Mouse (Mus musculus) lung, adult 2 months (tissue): ENCODE results near the gene Comp. TPM values are rescaled to one million over a fixed set of nuclear protein-coding genes. Genes with fewer than 3 reads are reported as not detected.

Experiments
- DNase-seq: peaks from one replicate; pipeline ENCODE4 v3.0.0; 2022
- H3K4me1 ChIP-seq: fragments of 200-500 bp; 2 replicates; pipeline ENCODE4 v1.6.1; 2011; ENCODE audit warnings: low read length; ENCODE audit not compliant: control insufficient read depth, insufficient read depth
- H3K4me3 ChIP-seq: fragments of 200-500 bp; replicated peaks from 2 replicates; pipeline ENCODE3; 2011; ENCODE audit warnings: low read depth, mild to moderate bottlenecking, control low read depth, low read length; ENCODE audit errors: extremely low read depth
- CTCF ChIP-seq: fragments of 200-500 bp; IDR thresholded peaks from 2 replicates; pipeline ENCODE4 v1.5.1; 2011; ENCODE audit warnings: mild to moderate bottlenecking, low read length, control low read depth; ENCODE audit not compliant: insufficient read depth
- POLR2A ChIP-seq: fragments of 200-500 bp; IDR thresholded peaks from 2 replicates; pipeline ENCODE4 v1.6.1; 2011; ENCODE audit warnings: low read depth, mild to moderate bottlenecking, control low read depth, low read length, borderline replicate concordance; ENCODE audit errors: extremely low read depth
- WGBS: fragments of 180-500 bp; shearing (Covaris S2); methylation state at CpG from one replicate; pipeline ENCODE4 v1.1.7; 2018; 5-methylcytosine and 5-hydroxymethylcytosine counted together
- polyA plus RNA-seq: library from polyadenylated mRNA; depleted of rRNA; stranded (reverse); fragments of >200 nt; gene quantifications from 2 replicates; pipeline ENCODE4 v1.2.3, GENCODE M21; 2012

Gene Comp
- polyA plus RNA-seq, 1 experiment: 1.3 TPM

DNA sequence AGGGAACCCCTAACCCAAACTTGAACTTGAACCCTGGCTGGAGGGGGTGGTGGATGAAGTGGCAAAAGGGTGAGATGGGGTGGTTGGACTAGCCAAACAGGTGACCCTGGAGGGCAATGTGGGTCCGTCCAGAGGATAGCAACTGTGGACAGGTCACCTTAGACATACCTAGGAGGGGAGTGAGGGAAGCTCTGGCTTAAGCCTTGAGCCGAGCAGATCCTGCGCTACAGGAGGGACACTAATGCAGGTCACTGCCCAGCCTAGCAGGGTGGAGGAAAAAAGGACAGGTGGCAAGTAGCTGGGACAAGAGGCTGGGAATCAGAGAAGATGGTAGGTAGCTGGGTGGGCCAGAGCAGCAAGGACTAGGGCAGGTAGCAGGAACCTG lies 21.4 kb upstream of the Comp start:
- Histone ChIP-seq H3K4me3 (peak overlapping the region; percentile 88), H3K4me1 (peaks cover 27% of the 10 kb centered on the region)
- 13% methylated on average over 3 of the region's 3 CpGs for WGBS
- TF ChIP-seq CTCF: no peak
- no peak for TF ChIP-seq POLR2A
- no peak for DNase-seq

DNA sequence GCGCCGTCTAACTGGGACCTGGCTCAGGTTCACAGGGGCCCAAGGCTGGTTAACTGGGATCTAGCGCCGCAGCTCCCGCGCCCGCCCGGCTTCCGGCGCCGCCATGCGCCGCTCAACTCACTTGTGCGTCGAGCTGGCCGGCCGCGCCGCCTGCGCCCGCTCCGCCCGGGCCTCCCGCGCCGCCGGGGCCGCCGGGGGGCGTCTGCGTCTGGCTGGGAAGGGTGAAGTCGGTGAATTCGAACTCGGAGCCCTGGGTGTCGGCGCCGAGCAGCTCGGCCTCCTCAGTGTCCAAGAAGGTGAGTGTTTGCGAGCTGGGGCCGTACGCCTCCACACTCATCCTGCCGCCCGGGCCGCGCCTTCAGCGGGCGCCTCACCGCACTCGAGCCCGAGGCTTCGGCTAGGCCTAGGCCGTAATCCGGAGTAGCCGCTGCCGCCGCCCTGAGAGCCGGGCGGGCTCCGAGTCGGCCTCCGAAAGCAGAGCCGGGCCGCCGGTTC lies 20.7 kb upstream of the Comp start:
- WGBS: under 1% methylated on average over 63 of the region's 64 CpGs
- peaks cover 24% of the 10 kb centered on the region for H3K4me1 ChIP-seq
- H3K4me3 ChIP-seq: peak overlapping the region; percentile 88
- no peak for DNase-seq
- TF ChIP-seq CTCF: no peak

DNA sequence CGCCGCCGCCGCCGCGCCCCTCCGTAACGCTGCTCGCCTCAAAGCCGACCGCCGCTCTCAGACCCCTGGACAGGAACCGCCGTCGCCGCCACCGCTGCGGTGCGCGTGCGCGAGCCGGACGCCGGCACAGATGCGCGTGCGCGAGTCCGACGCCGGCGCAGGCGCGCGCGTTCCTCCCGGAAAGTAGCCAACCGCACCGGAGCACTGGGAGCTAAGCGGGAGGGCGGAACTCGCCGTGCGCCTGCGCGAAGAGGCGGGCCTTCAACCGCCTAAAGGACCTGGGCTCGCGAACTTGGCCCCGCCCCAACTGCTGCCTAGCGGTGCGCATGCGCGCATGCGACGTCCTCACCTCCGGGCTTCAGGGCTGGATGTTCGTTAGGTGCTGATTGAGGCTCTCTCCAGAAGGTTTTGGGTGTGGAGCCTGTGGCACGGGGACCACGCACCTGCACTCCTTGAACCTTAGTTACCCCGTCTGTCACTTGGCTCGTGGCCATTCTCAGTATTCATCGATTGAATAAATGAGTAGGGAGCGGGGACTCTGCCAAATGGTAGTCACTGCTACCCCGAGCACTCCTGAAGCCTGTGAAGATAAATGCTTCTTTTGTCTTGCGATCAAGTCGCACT lies 20.1 kb upstream of the Comp start, which contains the start of gene Upf1:
Upf1 (minus strand) TSS at position 85 of the 624 bp plus-strand sequence.
- H3K4me3 ChIP-seq: peak within 1 kb of the TSS; percentile 88
- WGBS: under 1% methylated on average over 69 of the region's 69 CpGs
- peaks cover 22% of the 10 kb centered on the region for H3K4me1 ChIP-seq
- TF ChIP-seq CTCF: no peak
- peak; percentile 85; the same call in 1 of the 2 replicates for TF ChIP-seq POLR2A
- peak; percentile 99 for DNase-seq

DNA sequence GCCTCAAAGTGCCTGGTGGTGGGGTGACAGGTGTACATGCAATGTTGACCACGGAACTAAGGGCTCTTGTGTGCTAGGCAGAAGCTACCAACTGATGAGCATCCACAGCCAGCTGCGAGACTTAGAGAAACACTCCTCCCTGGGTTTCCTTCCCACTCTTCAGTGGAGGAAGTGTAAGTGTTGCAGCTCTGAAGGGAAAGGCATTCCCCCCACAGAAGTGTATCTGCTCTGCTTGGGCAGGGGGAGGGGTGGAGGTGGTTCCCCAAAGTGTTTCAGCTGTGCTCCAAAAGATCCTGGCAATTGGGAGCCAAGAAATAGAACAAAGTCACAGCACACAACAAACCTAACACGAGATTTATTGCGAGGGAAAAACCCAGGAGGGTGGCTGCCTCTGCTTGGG lies 19.4 kb upstream of the Comp start:
- no peak overlapping the region for H3K4me3 ChIP-seq
- no peak for TF ChIP-seq POLR2A
- no peak for TF ChIP-seq CTCF
- no peak for DNase-seq
- WGBS: 39% methylated on average over 4 of the region's 4 CpGs
- peaks cover 16% of the 10 kb centered on the region for H3K4me1 ChIP-seq

DNA sequence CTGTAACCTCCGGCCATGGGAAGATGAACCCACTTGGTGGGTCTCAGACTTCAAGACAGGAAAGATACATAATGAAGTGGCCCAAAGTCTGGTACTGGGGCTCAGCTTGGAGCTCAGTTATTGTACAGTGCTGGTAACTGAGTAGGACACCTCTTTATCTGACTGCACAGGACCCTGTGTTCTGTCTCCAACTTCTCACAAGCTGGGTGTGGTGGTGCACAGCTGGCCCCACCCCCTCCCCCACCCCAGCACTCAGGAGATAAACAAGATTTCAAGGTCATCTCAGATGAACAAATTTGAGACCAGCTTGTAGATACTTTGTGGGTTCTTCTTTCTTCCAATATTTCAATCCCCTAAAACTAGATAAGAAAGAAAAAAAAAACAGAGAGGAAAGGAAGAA lies 17.2 kb upstream of the Comp start:
- TF ChIP-seq POLR2A (no peak), CTCF (no peak)
- no peak for DNase-seq
- no peak overlapping the region for H3K4me3 ChIP-seq
- H3K4me1 ChIP-seq: peaks cover 8% of the 10 kb centered on the region
- WGBS: 87% methylated on average over 1 of the region's 1 CpGs

DNA sequence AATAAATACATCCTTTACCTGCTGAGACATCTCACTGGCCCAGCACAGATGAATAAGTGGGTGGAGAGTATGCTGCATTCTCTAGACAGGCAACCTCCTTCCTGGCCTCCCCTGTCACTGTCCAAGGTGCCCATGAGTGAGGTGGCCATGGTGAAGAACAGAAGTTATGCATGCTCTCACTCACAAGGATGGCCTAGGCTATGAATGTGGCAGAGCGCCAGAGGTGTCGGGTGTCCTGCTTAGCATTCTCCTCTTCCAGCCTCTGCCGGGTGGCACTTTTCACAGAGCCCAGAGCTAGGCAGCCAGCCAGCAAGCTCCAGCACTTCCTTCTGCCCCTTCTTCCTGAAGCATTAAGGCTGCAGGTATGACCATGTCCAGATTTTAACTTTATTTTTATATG lies 13.9 kb upstream of the Comp start:
- DNase-seq: no peak
- Histone ChIP-seq H3K4me1 (no peaks in the 10 kb centered on the region), H3K4me3 (no peak overlapping the region)
- no peak for TF ChIP-seq CTCF
- TF ChIP-seq POLR2A: no peak
- 24% methylated on average over 3 of the region's 3 CpGs for WGBS

DNA sequence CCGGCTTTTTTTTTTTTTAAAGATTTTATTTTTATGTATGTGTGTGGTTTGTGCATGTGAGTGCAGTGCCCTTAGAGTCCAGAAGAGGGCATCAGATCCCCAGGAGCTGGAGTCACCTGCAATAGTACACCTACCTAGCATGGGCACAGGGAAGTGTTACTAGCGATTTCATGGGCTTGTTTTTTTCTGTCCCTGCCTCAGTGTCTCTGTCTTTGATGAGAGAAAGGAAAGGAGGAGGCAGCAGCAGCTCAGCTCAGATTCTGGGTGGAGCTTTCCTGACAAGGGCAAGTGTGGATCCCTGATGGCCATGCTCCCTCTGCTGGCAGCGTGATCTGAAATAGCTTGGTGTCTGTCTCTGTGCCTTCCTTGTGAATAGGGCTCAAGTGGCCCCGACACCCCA lies 12.6 kb upstream of the Comp start:
- no peak for DNase-seq
- 40% methylated on average over 4 of the region's 4 CpGs for WGBS

DNA sequence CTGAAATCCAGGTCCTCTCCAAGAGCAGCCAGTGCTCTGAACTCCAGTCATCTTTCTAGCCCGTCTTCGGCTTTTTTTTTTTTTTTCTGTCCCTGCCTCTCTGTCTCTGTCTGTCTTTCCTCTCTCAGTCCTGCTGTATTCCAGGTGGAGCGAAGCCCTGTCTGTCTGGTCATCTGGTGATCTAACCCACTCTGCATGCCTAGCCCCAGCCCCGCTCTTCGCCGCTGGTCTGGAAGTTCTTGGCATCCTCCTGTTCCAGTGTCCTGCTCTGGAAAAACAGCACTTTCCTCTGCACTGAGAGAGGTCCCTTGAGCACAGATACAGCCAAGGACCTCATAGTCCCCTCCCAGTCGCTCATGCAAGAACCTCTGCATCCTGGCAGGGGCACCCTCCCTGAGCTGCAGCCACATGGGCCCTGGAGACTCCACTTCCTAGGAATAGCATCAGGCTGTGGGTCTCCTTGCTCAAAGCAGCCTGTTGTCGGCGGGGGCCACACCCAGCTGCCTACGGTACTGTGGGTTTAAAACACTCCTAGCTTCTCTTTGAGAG lies 11.8 kb upstream of the Comp start:
- no peak for DNase-seq
- TF ChIP-seq POLR2A (no peak), CTCF (no peak)
- Histone ChIP-seq H3K4me1 (no peaks in the 10 kb centered on the region), H3K4me3 (no peak overlapping the region)
- WGBS: 72% methylated on average over 10 of the region's 10 CpGs

More for the DNA sequence above, 12.6 kb upstream of the Comp start:
- TF ChIP-seq POLR2A: no peak
- TF ChIP-seq CTCF: peak; percentile 23; the same call in 1 of the 2 replicates
- Histone ChIP-seq H3K4me1 (no peaks in the 10 kb centered on the region), H3K4me3 (no peak overlapping the region)

DNA sequence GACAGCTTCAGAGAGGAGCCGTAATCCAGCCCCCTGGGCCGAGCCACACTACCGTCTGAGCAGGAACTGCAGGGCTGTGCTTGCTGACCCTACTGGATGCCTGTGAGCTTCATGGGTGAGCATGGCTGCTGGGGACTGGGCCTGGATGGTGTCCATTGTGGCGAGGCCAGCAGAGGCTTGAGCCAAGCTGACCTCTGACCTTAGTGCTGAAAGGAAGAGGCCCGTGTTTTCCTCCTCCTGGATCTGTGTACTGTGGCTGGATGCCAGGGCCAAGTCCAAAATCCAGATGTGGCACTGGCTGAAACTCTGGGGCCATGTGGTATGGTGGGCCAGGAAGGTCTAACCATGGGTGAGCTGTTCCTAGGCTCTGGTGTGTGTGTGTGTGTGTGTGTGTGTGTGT lies 9.3 kb upstream of the Comp start:
- Histone ChIP-seq H3K4me3 (no peak overlapping the region), H3K4me1 (no peaks in the 10 kb centered on the region)
- TF ChIP-seq CTCF (no peak), POLR2A (no peak)
- 44% methylated on average over 5 of the region's 5 CpGs for WGBS
- DNase-seq: no peak

DNA sequence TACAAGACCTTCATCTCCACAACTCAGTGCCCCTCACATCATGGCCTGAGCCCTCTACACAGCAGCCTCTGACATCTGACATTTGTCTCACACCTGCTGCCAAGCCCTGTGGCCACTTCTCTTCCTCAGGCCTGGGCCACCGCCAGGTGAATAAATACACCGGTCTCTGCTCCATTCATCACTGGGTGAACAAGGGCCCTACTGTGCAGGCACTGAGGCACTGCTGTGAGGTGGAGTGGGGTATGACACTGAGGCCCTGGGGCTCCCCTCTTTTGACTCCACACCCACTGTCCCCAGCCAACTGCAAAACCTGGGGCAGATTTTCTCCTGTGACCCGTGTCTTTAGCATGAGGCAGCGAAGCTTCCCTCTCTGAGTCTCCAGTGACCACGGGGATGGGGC lies 6.8 kb upstream of the Comp start:
- TF ChIP-seq POLR2A: no peak
- no peak for TF ChIP-seq CTCF
- Histone ChIP-seq H3K4me1 (no peaks in the 10 kb centered on the region), H3K4me3 (no peak overlapping the region)
- DNase-seq: no peak
- 66% methylated on average over 5 of the region's 5 CpGs for WGBS

DNA sequence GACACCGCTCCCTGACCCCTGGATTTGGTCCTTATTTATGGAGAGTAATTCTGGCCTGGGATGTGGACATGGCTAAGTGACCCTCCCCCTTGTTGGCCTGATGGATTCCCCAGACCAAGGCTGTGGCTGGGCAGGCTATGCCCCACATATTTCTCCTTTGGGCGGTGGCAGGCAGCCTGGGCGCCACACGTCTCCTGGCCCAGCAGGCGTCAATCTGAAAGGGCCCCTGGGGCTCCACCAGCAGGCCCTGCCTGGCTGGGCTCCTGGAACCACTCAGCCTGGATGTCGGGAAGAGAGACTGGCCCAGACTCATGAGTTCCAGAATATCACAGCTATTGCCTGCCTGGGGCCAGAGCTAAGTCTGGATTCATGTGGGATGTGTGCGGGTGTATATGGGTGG lies 2.9 kb upstream of the Comp start:
- Histone ChIP-seq H3K4me1 (peaks cover 3% of the 10 kb centered on the region; the same call in 1 of the 2 replicates), H3K4me3 (no peak overlapping the region)
- no peak for TF ChIP-seq CTCF
- TF ChIP-seq POLR2A: no peak
- 85% methylated on average over 7 of the region's 7 CpGs for WGBS
- no peak for DNase-seq
